Mouse (Mus musculus): Measurements from ENCODE around the gene Taar1.

- no peak for TF ChIP-seq CTCF (IDR thresholded peaks at IDR 0.05; ENCODE audit: low read depth)
- TF ChIP-seq EP300 (optimal IDR thresholded peaks at IDR 0.05), result no peak
These were observed 34.1 kb upstream of the Taar1 start for GRCm38 (mm10) chr10:23886060-23886459.
